Mouse (Mus musculus) intestine, embryonic 14.5 days (tissue): ENCODE measurements around the gene Zfp830. TPM values are rescaled to one million over a fixed set of nuclear protein-coding genes. Genes with fewer than 3 reads are reported as not detected.

Experiments
- ATAC-seq: fragments of 200-750 bp; cut with Nextera tagmentation; replicated peaks from 2 replicates; pipeline ENCODE4 v1.8.0; 2017; ENCODE audit warnings: low read depth, moderate number of reproducible peaks, moderate TSS enrichment, moderate library complexity; ENCODE audit not compliant: low FRiP score, low TSS enrichment
- DNase-seq: peaks from one replicate; pipeline ENCODE4 v3.0.0-alpha.2; 2018; ENCODE audit warnings: low spot score
- H3K27ac ChIP-seq: fragments of 300-500 bp; sonication (generic); 2 replicates; pipeline ENCODE4 v1.5.1; 2014; ENCODE audit warnings: low read depth, mild to moderate bottlenecking, control low read depth
- H3K27me3 ChIP-seq: fragments of 300-500 bp; sonication (generic); replicated peaks from 2 replicates; pipeline ENCODE4 v1.6.1; 2014; ENCODE audit warnings: low read length, control low read depth; ENCODE audit not compliant: control insufficient read depth, insufficient read depth
- H3K36me3 ChIP-seq: fragments of 300-500 bp; sonication (generic); 2 replicates; pipeline ENCODE4 v1.6.1; 2014; ENCODE audit warnings: low read length, control low read depth; ENCODE audit not compliant: control insufficient read depth, insufficient read depth
- H3K4me1 ChIP-seq: fragments of 300-500 bp; sonication (generic); replicated peaks from 2 replicates; pipeline ENCODE4 v1.6.1; 2014; ENCODE audit warnings: low read length, control low read depth, mixed read lengths; ENCODE audit not compliant: control insufficient read depth, insufficient read depth
- H3K4me2 ChIP-seq: fragments of 300-500 bp; sonication (generic); 2 replicates; pipeline ENCODE4 v1.6.1; 2014; ENCODE audit warnings: low read length
- H3K4me3 ChIP-seq: fragments of 300-500 bp; sonication (generic); 2 replicates; pipeline ENCODE4 v1.5.1; 2014; ENCODE audit warnings: low read depth, low read length, control low read depth, mixed read lengths
- H3K9ac ChIP-seq: fragments of 300-500 bp; sonication (generic); 2 replicates; pipeline ENCODE4 v1.6.1; 2014; ENCODE audit warnings: mild to moderate bottlenecking, low read length
- H3K9me3 ChIP-seq: fragments of 300-500 bp; sonication (generic); 2 replicates; pipeline ENCODE4 v1.6.1; 2016; ENCODE audit warnings: low read length, control low read depth; ENCODE audit not compliant: control insufficient read depth
- WGBS: fragments of 180-500 bp; shearing (Covaris S2); extraction: QIAGEN DNeasy Blood & Tissue Kit; methylation state at CpG from one replicate; pipeline ENCODE4 v1.1.7; 2014; 5-methylcytosine and 5-hydroxymethylcytosine counted together
- polyA plus RNA-seq: library from polyadenylated mRNA; unstranded; fragments of >200 nt; fragmentation: Nextera tagmentation; extraction: Ambion mirVana; gene quantifications from 2 replicates; pipeline ENCODE4 v1.2.1, GENCODE M21; 2014

The Zfp830 gene
- 31.4 and 36.7 TPM in 2 replicates for polyA plus RNA-seq

GRCm38 (mm10) chr11:82763742-82764437, at the start of gene Zfp830, which contains the start of gene Cct6b:
Gene Zfp830 (plus strand): TSS chr11:82764345.
Gene Cct6b (minus strand): TSS chr11:82764321.
- Histone ChIP-seq H3K27me3 (no peaks in the 10 kb centered on the region), H3K9me3 (no peaks in the 10 kb centered on the region), H3K4me1 (peaks cover 19% of the 10 kb centered on the region), H3K36me3 (peaks cover 9% of the 10 kb centered on the region), H3K4me3 (peak within 1 kb of the TSS; percentile 90), H3K9ac (peak within 1 kb of the TSS; percentile 67), H3K4me2 (peak within 1 kb of the TSS; percentile 86), H3K27ac (peak within 1 kb of the TSS; percentile 93)
- ATAC-seq (peak; percentile 100), DNase-seq (peak; percentile 91)
- under 1% methylated on average over 44 of the region's 44 CpGs for WGBS

DNA sequence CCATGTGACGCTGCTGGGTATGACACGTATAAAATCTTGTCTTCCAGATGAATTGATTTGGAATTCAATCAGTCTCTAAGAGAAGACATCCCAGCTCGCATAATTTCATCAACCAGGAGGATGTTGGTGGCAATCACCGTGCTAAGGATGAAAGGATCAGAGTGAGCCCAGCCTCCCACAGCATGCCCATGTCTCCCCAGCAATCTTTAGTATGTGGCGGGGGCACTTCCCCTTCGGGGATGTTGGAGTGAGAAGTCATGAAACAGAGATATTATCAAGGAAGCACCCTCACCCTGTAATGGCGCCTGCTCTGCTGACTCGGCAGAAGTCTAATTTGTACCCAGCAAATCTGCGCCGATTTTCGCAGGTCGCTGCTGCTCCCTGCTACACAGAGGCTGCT, 44.9 kb upstream of the Zfp830 start:
- 82% methylated on average over 12 of the region's 12 CpGs for WGBS
- no peak for ATAC-seq

DNA sequence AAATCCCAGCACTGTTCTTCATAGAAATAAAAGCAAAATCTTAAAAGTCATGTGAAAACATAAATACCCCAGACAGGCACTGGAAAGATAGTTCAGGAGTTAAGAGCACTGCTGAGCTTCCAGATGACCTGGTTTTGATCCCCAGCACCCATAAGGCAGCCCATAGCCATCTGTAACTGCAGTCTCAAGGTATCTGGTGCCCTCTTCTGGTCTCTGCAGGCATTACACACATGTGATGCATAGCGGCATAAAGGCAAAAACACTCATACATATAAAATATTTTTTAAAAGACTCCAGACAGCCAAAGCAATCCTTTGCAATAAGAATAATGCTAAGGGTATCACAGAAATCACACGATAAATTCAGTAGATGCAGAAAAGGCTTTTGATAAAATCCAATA, 37.3 kb upstream of the Zfp830 start:
- Histone ChIP-seq H3K4me2 (no peak overlapping the region), H3K9me3 (0 out of 2 replicates have a peak, but pooled peaks cover 2% of the 10 kb centered on the region), H3K27me3 (no peaks in the 10 kb centered on the region), H3K4me1 (no peaks in the 10 kb centered on the region), H3K9ac (no peak overlapping the region), H3K4me3 (no peak overlapping the region), H3K27ac (no peak overlapping the region), H3K36me3 (no peaks in the 10 kb centered on the region)
- ATAC-seq (no peak), DNase-seq (no peak)
- WGBS, result 95% methylated on average over 2 of the region's 2 CpGs

More for the DNA sequence above, 44.9 kb upstream of the Zfp830 start:
- H3K27me3 ChIP-seq, result no peaks in the 10 kb centered on the region
- DNase-seq, result no peak
- H3K36me3 ChIP-seq, result no peaks in the 10 kb centered on the region
- H3K4me1 ChIP-seq, result no peaks in the 10 kb centered on the region
- no peak overlapping the region for H3K27ac ChIP-seq
- H3K4me3 ChIP-seq, result no peak overlapping the region
- H3K9me3 ChIP-seq, result no peaks in the 10 kb centered on the region
- no peak overlapping the region for H3K4me2 ChIP-seq
- no peak overlapping the region for H3K9ac ChIP-seq

DNA sequence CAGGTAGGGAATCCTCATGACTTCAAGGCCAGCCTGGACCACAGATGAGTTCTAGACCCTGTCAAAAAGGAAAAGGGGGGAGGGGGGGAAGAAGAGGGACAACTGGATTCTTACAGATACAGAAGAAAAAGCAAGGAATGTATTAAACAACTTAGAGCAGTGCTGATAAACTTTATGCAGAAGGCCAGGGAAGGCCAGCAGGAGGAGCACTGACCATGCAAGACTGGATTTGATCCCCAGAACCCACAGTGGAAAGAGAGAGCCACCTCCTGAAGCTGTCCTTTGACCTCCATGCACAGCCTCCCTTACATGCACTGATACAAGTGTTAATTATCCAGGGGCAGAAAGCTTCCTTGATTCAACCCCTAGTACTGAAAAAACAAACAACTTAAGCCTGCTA, 29.9 kb upstream of the Zfp830 start:
- no peak for ATAC-seq
- H3K36me3 ChIP-seq, result no peaks in the 10 kb centered on the region
- DNase-seq, result no peak

GRCm38 (mm10) chr11:82739006-82739405, 25.1 kb upstream of the Zfp830 start:
- no peak overlapping the region for H3K27ac ChIP-seq
- DNase-seq (no peak), ATAC-seq (no peak)
- H3K9ac ChIP-seq, result no peak overlapping the region
- H3K4me3 ChIP-seq, result no peak overlapping the region
- H3K4me2 ChIP-seq, result no peak overlapping the region
- no peaks in the 10 kb centered on the region for H3K36me3 ChIP-seq
- H3K9me3 ChIP-seq, result no peaks in the 10 kb centered on the region
- H3K4me1 ChIP-seq, result no peaks in the 10 kb centered on the region
- no peaks in the 10 kb centered on the region for H3K27me3 ChIP-seq

More for the DNA sequence above, 29.9 kb upstream of the Zfp830 start:
- Histone ChIP-seq H3K4me2 (no peak overlapping the region), H3K9me3 (no peaks in the 10 kb centered on the region), H3K4me3 (no peak overlapping the region), H3K27me3 (no peaks in the 10 kb centered on the region), H3K9ac (no peak overlapping the region), H3K27ac (no peak overlapping the region), H3K4me1 (no peaks in the 10 kb centered on the region)

GRCm38 (mm10) chr11:82746138-82746537, 18.0 kb upstream of the Zfp830 start:
- ATAC-seq (no peak), DNase-seq (peak; percentile 62)
- Histone ChIP-seq H3K9ac (no peak overlapping the region), H3K4me3 (no peak overlapping the region), H3K4me2 (no peak overlapping the region), H3K4me1 (no peaks in the 10 kb centered on the region), H3K9me3 (no peaks in the 10 kb centered on the region), H3K27me3 (no peaks in the 10 kb centered on the region), H3K27ac (no peak overlapping the region), H3K36me3 (no peaks in the 10 kb centered on the region)
- 40% methylated on average over 6 of the region's 6 CpGs for WGBS

DNA sequence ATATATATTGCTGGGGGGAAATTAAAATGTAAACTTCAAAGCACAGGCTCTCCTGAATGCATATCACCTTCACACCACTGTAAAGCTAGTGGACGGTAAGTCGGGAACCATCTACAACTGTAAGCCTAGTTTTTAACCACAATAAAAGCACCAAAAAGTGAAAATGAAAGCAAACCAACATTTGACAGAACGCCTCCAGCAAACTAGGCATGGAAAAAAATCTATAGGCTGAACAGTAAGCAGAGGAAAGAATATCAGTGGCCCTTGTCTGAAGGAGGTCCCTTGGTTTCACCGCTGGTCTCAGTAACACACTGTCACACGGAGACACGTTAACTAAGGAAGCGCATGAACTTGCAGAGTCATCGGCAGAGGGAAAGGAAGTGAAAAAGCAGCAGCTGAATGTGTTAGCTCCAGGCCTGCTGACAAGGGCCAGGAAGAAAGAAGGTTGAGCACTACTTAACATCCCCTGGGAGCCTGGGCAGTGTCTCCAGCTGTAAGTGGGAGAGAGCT, 17.2 kb upstream of the Zfp830 start:
- no peaks in the 10 kb centered on the region for H3K27me3 ChIP-seq
- no peaks in the 10 kb centered on the region for H3K36me3 ChIP-seq
- H3K9ac ChIP-seq, result no peak overlapping the region
- no peaks in the 10 kb centered on the region for H3K4me1 ChIP-seq
- WGBS, result 74% methylated on average over 8 of the region's 8 CpGs
- no peaks in the 10 kb centered on the region for H3K9me3 ChIP-seq
- no peak overlapping the region for H3K4me3 ChIP-seq
- no peak for DNase-seq
- no peak for ATAC-seq
- no peak overlapping the region for H3K4me2 ChIP-seq
- H3K27ac ChIP-seq, result no peak overlapping the region

DNA sequence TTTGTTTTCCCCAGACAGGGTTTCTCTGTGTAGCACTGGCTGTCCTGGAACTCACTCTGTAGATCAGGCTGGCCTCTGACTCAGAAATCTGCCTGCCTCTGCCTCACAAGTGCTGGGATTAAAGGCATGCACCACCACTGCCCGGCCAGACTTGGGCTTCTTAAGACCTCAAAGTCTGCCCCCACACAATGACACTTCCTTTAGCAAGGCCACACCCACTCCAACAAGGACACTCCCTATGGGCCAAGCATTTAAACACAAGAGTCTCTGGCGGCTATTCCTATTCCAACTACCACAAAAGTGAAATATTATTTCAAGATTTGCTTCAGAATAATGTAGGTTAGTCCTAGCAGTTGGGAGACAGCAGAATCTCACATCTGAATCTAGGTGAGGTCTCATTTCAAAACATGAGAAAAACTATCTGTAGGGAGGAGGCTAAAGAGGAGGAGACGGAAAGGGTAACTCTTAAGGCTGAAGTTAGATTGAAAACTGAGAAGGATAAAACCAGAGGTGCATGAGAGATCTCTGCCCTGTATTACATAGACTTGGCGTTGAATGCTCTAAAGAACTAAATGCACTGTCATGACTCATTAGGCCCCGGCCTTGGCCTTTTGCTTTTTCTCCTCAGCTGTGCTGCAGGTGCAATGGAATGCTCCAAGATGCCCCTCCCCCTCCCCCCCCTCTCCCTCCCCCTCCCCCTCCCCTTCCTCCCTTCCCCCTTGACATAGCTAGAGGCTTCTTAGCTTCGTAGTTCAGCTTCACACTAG, 11.6 kb upstream of the Zfp830 start:
- Histone ChIP-seq H3K27me3 (no peaks in the 10 kb centered on the region), H3K4me3 (no peak overlapping the region), H3K4me2 (no peak overlapping the region), H3K9ac (no peak overlapping the region), H3K9me3 (no peaks in the 10 kb centered on the region), H3K4me1 (no peaks in the 10 kb centered on the region), H3K27ac (no peak overlapping the region), H3K36me3 (no peaks in the 10 kb centered on the region)
- no peak for ATAC-seq
- WGBS, result 78% methylated on average over 6 of the region's 6 CpGs
- DNase-seq, result no peak
